Mouse (Mus musculus) midbrain, embryonic 16.5 days (tissue): ENCODE measurements around the gene Zmynd10. TPM values are rescaled to one million over a fixed set of nuclear protein-coding genes. Genes with fewer than 3 reads are reported as not detected.
"Not testable (repeated sequence)": the region's sequence is repeated elsewhere in the genome, so short reads cannot be mapped to it uniquely, and the experiment has no call there.

Source experiments
- ATAC-seq: fragments of 200-750 bp; cut with Nextera tagmentation; 2 replicates; pipeline ENCODE4 v1.8.0; 2017; ENCODE audit warnings: moderate TSS enrichment
- H3K27ac ChIP-seq: fragments of 300-500 bp; sonication (generic); 2 replicates; pipeline ENCODE4 v1.5.1; 2014; ENCODE audit warnings: mild to moderate bottlenecking, low read length, mixed read lengths
- H3K27me3 ChIP-seq: fragments of 300-500 bp; sonication (generic); 2 replicates; pipeline ENCODE4 v1.6.1; 2014; ENCODE audit warnings: low read depth, low read length, mixed read lengths; ENCODE audit not compliant: control insufficient read depth, insufficient read depth
- H3K36me3 ChIP-seq: fragments of 300-500 bp; sonication (generic); 2 replicates; pipeline ENCODE4 v1.6.1; 2014; ENCODE audit warnings: mild to moderate bottlenecking, low read length, moderate library complexity, mixed read lengths; ENCODE audit not compliant: control insufficient read depth, insufficient read depth
- H3K4me1 ChIP-seq: fragments of 300-500 bp; sonication (generic); 2 replicates; pipeline ENCODE4 v1.6.1; 2014; ENCODE audit warnings: mild to moderate bottlenecking, low read length, mixed read lengths; ENCODE audit not compliant: control insufficient read depth, insufficient read depth
- H3K4me2 ChIP-seq: fragments of 300-500 bp; sonication (generic); 2 replicates; pipeline ENCODE4 v1.6.1; 2014; ENCODE audit warnings: mild to moderate bottlenecking, low read length, mixed read lengths
- H3K4me3 ChIP-seq: fragments of 300-500 bp; sonication (generic); 2 replicates; pipeline ENCODE4 v1.5.1; 2014; ENCODE audit warnings: low read depth, mild to moderate bottlenecking, low read length, moderate library complexity, mixed read lengths
- H3K9ac ChIP-seq: fragments of 300-500 bp; sonication (generic); 2 replicates; pipeline ENCODE4 v1.6.1; 2014; ENCODE audit warnings: low read depth, low read length, mixed read lengths
- H3K9me3 ChIP-seq: fragments of 300-500 bp; sonication (generic); replicated peaks from 2 replicates; pipeline ENCODE4 v1.6.1; 2014; ENCODE audit warnings: mild to moderate bottlenecking, low read length, mixed read lengths; ENCODE audit not compliant: control insufficient read depth, poor library complexity, severe bottlenecking
- WGBS: fragments of 180-500 bp; shearing (Covaris S2); extraction: QIAGEN DNeasy Blood & Tissue Kit; methylation state at CpG from one replicate; pipeline ENCODE4 v1.1.7; 2014; 5-methylcytosine and 5-hydroxymethylcytosine counted together
- polyA plus RNA-seq: library from polyadenylated mRNA; unstranded; fragments of >200 nt; fragmentation: Nextera tagmentation; extraction: Ambion mirVana; gene quantifications from 2 replicates; pipeline ENCODE4 v1.2.1, GENCODE M21; 2015

The Zmynd10 gene
- polyA plus RNA-seq, 1 experiment from 2014 or later: 6.1 TPM

DNA sequence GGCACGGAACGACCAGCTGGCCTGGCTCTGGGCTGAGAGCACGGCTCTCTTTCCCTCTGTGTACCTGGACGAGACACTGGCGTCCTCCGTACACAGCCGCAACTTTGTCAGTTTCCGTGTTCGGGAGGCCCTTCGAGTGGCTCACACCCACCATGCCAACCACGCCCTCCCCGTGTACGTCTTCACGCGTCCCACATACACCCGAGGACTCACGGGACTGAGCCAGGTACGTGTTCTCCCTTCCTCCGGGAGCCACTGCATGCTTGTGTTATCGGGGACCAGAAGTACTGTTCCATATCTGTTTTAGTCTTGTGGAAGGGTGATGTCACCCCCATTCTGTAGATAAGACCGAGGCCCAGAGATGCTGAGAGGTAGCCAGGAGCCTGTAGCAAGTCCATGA lies 23.7 kb downstream of the Zmynd10 start:
- Histone ChIP-seq H3K9ac (no peak overlapping the region), H3K27ac (no peak overlapping the region), H3K27me3 (no peaks in the 10 kb centered on the region), H3K9me3 (no peaks in the 10 kb centered on the region), H3K4me1 (peaks cover 36% of the 10 kb centered on the region), H3K4me2 (peak overlapping the region; percentile 93), H3K4me3 (peak overlapping the region; percentile 84), H3K36me3 (peaks cover 14% of the 10 kb centered on the region; the same call in 1 of the 2 replicates)
- ATAC-seq: no peak
- 94% methylated on average over 21 of the region's 21 CpGs for WGBS

DNA sequence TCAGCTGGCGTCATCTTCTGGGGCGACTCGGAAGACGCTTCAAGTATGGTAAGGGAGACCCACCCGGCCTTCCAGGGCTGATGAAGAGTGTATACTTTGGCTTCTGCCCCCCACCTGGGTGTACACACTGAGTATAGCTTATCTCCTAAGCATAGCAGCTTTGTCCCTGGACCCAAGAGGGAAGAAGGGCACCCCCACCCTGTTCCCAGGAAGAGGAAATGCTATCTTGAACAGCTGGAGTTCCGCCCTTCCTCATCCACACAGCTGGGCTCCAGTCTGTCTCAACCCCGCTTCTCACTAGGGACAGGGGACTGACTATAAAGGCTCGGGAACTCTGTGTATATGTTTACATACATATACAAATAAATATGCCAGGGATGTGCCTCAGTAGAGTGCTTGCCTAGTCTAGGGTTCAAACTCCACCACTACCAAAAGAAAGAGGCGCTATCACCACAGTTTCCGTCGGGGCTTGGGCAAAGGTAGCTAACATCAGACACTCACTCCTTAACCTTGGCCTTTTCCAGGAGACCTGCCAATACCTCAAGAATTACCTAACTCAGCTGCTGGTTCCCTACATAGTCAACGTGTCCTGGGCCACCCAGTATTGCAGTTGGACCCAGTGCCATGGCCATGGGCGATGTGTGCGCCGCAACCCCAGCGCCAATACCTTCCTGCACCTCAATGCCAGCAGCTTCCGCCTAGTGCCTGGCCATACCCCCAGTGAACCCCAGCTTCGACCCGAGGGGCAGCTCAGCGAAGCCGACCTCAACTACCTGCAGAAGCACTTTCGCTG lies 24.6 kb downstream of the Zmynd10 start:
- Histone ChIP-seq H3K36me3 (peaks cover 14% of the 10 kb centered on the region; the same call in 1 of the 2 replicates), H3K4me2 (no peak overlapping the region; the same call in 1 of the 2 replicates), H3K27me3 (no peaks in the 10 kb centered on the region), H3K9me3 (no peaks in the 10 kb centered on the region), H3K4me1 (peaks cover 36% of the 10 kb centered on the region), H3K27ac (no peak overlapping the region), H3K4me3 (no peak overlapping the region), H3K9ac (no peak overlapping the region)
- 96% methylated on average over 22 of the region's 22 CpGs for WGBS
- no peak for ATAC-seq

DNA sequence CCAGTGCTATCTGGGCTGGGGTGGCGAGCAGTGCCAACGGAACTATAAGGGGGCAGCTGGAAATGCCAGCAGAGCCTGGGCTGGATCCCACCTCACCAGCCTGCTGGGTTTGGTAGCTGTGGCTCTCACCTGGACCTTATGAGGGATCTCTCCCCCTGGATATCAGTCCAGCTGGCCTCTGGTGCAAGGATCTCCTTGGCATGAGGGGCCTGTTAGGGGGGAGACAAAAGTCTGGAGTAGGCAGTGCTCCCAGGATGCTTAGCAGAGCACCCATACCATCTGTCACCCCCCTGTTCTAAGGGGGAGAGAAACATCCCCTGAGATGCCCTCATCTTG lies 25.2 kb downstream of the Zmynd10 start:
- H3K27ac ChIP-seq: no peak overlapping the region
- no peak overlapping the region for H3K4me3 ChIP-seq
- peaks cover 33% of the 10 kb centered on the region for H3K4me1 ChIP-seq
- H3K36me3 ChIP-seq: peaks cover 14% of the 10 kb centered on the region; the same call in 1 of the 2 replicates
- no peak overlapping the region for H3K9ac ChIP-seq
- ATAC-seq: no peak
- no peak overlapping the region for H3K4me2 ChIP-seq
- H3K9me3 ChIP-seq: no peaks in the 10 kb centered on the region
- WGBS: 94% methylated on average over 2 of the region's 2 CpGs
- no peaks in the 10 kb centered on the region for H3K27me3 ChIP-seq

DNA sequence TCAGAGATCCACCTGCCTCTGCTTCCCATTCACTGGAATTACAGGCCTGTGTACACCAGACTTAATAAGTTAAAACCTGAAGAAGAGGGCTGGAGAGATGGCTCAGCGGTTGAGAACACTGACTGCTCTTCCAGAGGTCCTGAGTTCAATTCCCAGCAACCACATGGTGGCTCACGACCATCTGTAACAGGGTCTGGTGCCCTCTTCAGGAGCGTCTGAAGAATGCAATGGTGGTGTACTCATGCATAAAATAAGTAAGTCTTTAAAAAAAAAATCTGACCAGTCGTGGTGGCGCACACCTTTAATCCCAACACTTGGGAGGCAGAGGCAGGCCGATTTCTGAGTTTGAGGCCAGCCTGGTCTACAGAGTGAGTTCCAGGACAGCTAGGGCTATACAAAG lies 26.7 kb downstream of the Zmynd10 start:
- H3K9ac ChIP-seq, H3K9me3 ChIP-seq, H3K27me3 ChIP-seq, H3K27ac ChIP-seq, H3K4me2 ChIP-seq, H3K4me3 ChIP-seq, ATAC-seq: not testable (repeated sequence)
- Histone ChIP-seq H3K4me1 (peaks cover 22% of the 10 kb centered on the region), H3K36me3 (peaks cover 14% of the 10 kb centered on the region; the same call in 1 of the 2 replicates)
- 79% methylated on average over 6 of the region's 6 CpGs for WGBS

DNA sequence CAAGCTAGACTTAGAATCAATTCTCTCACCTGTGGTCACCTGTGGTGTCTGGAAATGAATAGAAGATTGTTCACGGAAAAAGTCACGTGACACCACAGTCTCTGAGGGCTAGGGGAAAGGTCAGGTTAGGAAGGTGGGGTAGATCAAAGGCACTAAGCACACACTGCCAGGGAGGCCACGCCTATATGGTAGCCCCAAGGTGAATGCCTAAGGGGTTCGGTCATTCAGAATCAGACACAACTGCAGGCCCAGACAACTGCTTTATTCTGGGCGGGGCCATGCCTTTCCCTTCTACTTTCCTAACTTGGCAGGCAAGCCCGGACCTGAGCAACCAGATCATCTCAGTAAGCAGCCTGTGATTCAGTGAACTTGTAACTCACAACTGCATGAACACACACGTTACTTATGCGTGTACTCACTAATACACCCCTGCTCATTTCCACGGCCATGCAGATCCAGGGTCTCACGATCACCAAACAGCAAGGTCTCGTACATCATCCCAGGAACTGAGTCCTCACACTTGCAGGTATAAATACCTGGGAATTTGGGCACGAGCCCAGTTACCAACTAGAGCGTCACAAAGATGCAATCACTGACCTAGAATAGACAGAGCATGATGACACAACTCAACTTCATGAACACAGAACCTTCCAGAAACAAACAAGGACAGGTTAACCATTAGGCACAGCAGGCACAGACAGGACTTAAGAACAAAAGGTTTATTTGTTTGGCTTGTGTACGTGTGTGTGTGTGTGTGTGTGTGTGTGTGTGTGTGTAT lies 28.7 kb downstream of the Zmynd10 start:
- H3K9me3 ChIP-seq: no peaks in the 10 kb centered on the region
- no peak overlapping the region for H3K27ac ChIP-seq
- no peak overlapping the region for H3K4me2 ChIP-seq
- WGBS: 92% methylated on average over 14 of the region's 14 CpGs
- ATAC-seq: no peak
- peaks cover 18% of the 10 kb centered on the region for H3K4me1 ChIP-seq
- H3K9ac ChIP-seq: no peak overlapping the region
- no peak overlapping the region for H3K4me3 ChIP-seq
- H3K36me3 ChIP-seq: peaks cover 14% of the 10 kb centered on the region; the same call in 1 of the 2 replicates
- H3K27me3 ChIP-seq: no peaks in the 10 kb centered on the region

DNA sequence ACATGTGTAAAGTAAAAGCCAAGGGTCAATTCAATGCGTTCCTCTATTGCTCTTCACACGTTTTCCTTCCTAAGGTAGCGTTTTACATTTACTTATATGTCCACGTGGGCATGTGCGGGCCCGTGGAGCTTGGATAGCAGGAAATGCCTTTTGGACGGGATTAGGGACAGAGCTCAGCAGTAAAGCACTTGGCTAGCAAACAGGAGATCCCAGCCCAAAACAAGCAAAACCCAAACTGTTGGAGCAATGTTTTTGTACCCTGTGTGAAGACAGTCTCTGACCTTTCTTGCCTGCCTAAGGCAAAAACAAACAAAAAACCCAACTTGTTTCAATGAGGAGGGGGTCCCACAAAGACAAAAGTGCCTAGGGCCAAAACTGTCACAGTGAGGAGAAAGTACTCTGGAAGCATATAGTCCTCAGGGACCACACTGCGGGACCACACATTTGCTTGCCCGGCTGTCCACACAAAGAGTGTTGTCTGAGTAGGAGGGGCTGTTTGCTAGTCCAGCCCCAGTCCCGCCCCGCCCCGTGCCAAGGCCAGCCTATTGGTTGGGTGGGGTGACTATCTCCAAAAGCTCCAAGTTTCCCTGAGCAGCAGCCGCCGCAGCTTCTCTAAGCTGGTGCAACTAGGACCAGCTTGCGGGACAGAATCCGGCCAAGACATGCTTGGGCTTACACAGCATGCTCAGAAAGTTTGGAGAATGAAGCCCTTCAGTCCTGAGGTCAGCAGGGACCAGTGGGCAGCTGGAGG lies 29.4 kb downstream of the Zmynd10 start, which contains the start of gene Hyal1:
Hyal1 (plus strand) TSS at position 571 of the 751 bp plus-strand sequence.
- Histone ChIP-seq H3K4me3 (peak within 1 kb of the TSS; percentile 10; the same call in 1 of the 2 replicates), H3K4me2 (peak within 1 kb of the TSS; percentile 29), H3K4me1 (peaks cover 17% of the 10 kb centered on the region), H3K27ac (peak within 1 kb of the TSS; percentile 35; the same call in 1 of the 2 replicates), H3K9ac (no peak within 1 kb of the TSS; the same call in 1 of the 2 replicates), H3K9me3 (no peaks in the 10 kb centered on the region), H3K27me3 (no peaks in the 10 kb centered on the region), H3K36me3 (peaks cover 13% of the 10 kb centered on the region; the same call in 1 of the 2 replicates)
- no peak for ATAC-seq
- 30% methylated on average over 16 of the region's 16 CpGs for WGBS

DNA sequence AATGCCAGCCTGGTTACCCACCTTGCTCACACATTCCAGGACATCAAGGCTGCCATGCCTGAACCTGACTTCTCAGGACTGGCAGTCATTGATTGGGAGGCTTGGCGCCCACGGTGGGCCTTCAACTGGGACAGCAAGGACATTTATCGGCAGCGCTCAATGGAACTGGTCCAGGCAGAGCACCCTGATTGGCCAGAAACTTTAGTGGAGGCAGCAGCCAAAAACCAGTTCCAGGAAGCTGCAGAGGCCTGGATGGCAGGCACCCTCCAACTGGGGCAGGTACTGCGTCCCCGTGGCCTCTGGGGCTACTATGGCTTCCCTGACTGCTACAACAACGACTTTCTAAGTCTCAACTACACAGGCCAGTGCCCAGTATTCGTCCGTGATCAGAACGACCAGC lies 30.8 kb downstream of the Zmynd10 start:
- no peaks in the 10 kb centered on the region for H3K27me3 ChIP-seq
- 94% methylated on average over 10 of the region's 10 CpGs for WGBS
- peaks cover 6% of the 10 kb centered on the region; the same call in 1 of the 2 replicates for H3K36me3 ChIP-seq
- no peak overlapping the region for H3K9ac ChIP-seq
- no peak overlapping the region for H3K27ac ChIP-seq
- no peak overlapping the region for H3K4me3 ChIP-seq
- no peak for ATAC-seq
- peaks cover 18% of the 10 kb centered on the region for H3K4me1 ChIP-seq
- no peak overlapping the region for H3K4me2 ChIP-seq
- H3K9me3 ChIP-seq: no peaks in the 10 kb centered on the region

DNA sequence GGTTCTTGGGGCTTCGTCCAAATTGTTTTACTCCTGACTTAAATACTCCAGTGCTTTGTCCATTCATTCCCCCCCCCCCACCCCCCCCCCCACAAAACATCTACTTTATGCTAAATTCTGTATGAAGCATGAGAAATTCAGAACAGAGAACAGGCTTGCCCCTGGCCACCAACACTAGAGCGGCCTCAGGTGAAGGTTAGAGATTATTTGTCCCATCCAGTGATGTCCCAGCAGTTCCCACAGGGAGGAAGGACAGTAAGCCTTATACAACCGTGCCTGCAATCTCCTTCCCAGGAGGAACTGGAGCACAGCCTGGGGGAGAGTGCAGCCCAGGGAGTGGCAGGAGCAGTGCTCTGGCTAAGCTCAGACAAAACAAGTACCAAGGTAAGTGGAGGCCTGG lies 31.5 kb downstream of the Zmynd10 start, which contains the start of gene Naa80:
Naa80 (plus strand) TSS at position 301 of the 400 bp plus-strand sequence.
- Histone ChIP-seq H3K4me1 (peaks cover 18% of the 10 kb centered on the region), H3K4me3 (no peak within 1 kb of the TSS), H3K4me2 (no peak within 1 kb of the TSS), H3K27me3 (no peaks in the 10 kb centered on the region), H3K9ac (no peak within 1 kb of the TSS), H3K27ac (no peak within 1 kb of the TSS), H3K36me3 (peaks cover 8% of the 10 kb centered on the region; the same call in 1 of the 2 replicates), H3K9me3 (no peaks in the 10 kb centered on the region)
- 83% methylated on average over 3 of the region's 3 CpGs for WGBS
- ATAC-seq: no peak
